Mouse (Mus musculus) heart, embryonic 15.5 days (tissue): Measurements from ENCODE around the gene Mad2l2. TPM values are rescaled to one million over a fixed set of nuclear protein-coding genes. Genes with fewer than 3 reads are reported as not detected.
A peak's percentile ranks its signal among the peaks of the same experiment; 100 is the strongest.

ENCODE experiments used
- ATAC-seq: fragments of 200-750 bp; cut with Nextera tagmentation; replicated peaks from 2 replicates; pipeline ENCODE4 v1.8.0; 2017; ENCODE audit warnings: low read depth, moderate TSS enrichment; ENCODE audit not compliant: insufficient number of reproducible peaks, insufficient read depth, low FRiP score
- H3K27ac ChIP-seq: fragments of 300-500 bp; sonication (generic); 2 replicates; pipeline ENCODE4 v1.5.1; 2015; ENCODE audit warnings: mild to moderate bottlenecking, inconsistent platforms
- H3K27me3 ChIP-seq: fragments of 300-500 bp; sonication (generic); 2 replicates; pipeline ENCODE4 v1.6.1; 2015; ENCODE audit warnings: inconsistent platforms
- H3K36me3 ChIP-seq: fragments of 300-500 bp; sonication (generic); 2 replicates; pipeline ENCODE4 v1.6.1; 2015; ENCODE audit warnings: mild to moderate bottlenecking, inconsistent platforms
- H3K4me1 ChIP-seq: fragments of 300-500 bp; sonication (generic); replicated peaks from 2 replicates; pipeline ENCODE4 v1.6.1; 2015; ENCODE audit warnings: inconsistent platforms
- H3K4me2 ChIP-seq: fragments of 300-500 bp; sonication (generic); 2 replicates; pipeline ENCODE4 v1.6.1; 2015; ENCODE audit warnings: inconsistent platforms, mild to moderate bottlenecking, moderate library complexity
- H3K4me3 ChIP-seq: fragments of 300-500 bp; sonication (generic); 2 replicates; pipeline ENCODE4 v1.5.1; 2015; ENCODE audit warnings: mild to moderate bottlenecking, inconsistent platforms
- H3K9ac ChIP-seq: fragments of 300-500 bp; sonication (generic); 2 replicates; pipeline ENCODE4 v1.6.1; 2015; ENCODE audit warnings: mild to moderate bottlenecking, inconsistent platforms
- H3K9me3 ChIP-seq: fragments of 300-500 bp; sonication (generic); replicated peaks from 2 replicates; pipeline ENCODE4 v1.6.1; 2016; ENCODE audit warnings: inconsistent platforms
- WGBS: fragments of 180-500 bp; shearing (Covaris S2); methylation state at CpG from one replicate; pipeline ENCODE4 v1.1.7; 2015; ENCODE audit warnings: mixed read lengths; 5-methylcytosine and 5-hydroxymethylcytosine counted together
- polyA plus RNA-seq: library from polyadenylated mRNA; unstranded; fragments of >200 nt; fragmentation: Nextera tagmentation; extraction: Ambion mirVana; gene quantifications from 2 replicates; pipeline ENCODE4 v1.2.1, GENCODE M21; 2015

Mad2l2 gene
- polyA plus RNA-seq, 1 experiment from 2014 or later = 30.9 TPM

DNA sequence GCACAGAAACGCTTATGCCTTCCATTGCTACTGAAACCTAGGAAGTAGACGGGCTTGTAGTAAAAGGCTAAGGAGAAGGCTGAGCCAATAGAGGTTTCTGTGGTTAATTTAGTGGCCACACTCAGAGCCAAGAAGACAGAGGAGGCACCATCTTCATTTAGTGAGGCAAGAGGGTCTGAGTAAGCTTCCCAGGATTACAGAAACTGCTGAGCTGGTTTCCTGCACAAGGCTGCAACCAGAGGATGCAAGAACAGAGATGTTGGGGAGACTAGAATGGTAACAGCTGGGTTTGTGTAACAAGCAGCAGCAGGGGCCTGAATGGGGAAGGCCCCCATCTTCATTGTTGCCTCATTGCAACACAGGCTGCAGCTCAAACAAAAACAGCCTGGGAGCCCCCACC, 1.5 kb upstream of the Mad2l2 start:
- Histone ChIP-seq H3K4me1 (peaks cover 13% of the 10 kb centered on the region), H3K27me3 (peaks cover 79% of the 10 kb centered on the region), H3K36me3 (no peaks in the 10 kb centered on the region), H3K9ac (no peak overlapping the region), H3K4me2 (no peak overlapping the region), H3K27ac (no peak overlapping the region), H3K4me3 (no peak overlapping the region), H3K9me3 (no peaks in the 10 kb centered on the region)
- ATAC-seq = no peak
- 46% methylated on average over 2 of the region's 2 CpGs for WGBS

DNA sequence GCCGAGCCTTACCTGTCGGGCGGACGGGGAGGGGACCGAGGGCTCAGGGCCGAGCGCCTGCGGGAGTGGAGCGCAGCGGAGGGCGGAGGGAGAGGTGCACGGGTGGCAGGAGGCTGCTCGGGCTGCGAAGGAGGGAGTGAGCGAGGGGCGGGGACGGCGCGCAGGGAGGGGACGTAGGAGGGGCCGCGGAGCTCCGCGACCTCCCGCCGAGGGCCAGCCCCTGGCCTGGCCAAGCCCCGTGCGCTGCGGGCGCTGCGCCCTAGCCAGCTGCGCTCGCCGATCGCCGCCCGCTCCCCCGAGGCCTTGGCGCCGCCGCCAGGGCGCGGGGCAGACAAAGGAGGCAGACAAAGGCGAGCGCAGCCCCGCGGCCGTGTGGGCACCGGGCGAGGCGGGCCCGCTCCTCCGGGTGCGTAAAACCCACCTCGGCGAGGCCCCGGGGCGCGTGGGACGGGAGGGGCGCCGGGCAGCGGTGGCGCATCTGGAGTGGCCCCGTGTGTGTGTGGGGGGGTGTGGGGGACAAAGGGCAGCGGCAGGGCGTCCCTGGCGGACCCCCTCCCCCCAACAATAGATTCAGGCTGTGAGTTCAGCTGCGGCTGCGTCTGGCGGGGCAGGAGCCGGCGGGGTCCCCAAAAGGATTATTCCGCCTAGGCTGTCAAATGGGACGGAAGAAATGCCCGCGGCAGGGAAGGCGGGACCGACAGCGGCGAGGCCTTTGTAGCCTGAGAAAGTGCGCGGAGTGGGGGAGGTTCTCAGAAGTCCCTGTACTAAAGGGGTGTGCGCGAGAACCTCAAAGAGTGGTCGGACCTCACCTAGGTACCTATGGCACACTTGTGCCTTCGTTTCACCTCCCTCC, 603 bp downstream of the Mad2l2 start, which contains the start of gene Draxin:
Gene Draxin (minus strand): TSS at position 138 of the 853 bp plus-strand sequence.
- Histone ChIP-seq H3K9me3 (no peaks in the 10 kb centered on the region), H3K4me1 (peaks cover 13% of the 10 kb centered on the region), H3K4me3 (peak within 1 kb of the TSS; percentile 57), H3K27me3 (peaks cover 71% of the 10 kb centered on the region), H3K4me2 (peak within 1 kb of the TSS; percentile 98), H3K9ac (peak within 1 kb of the TSS; percentile 58), H3K27ac (no peak within 1 kb of the TSS), H3K36me3 (no peaks in the 10 kb centered on the region)
- ATAC-seq = peak; percentile 78
- under 1% methylated on average over 84 of the region's 87 CpGs for WGBS

DNA sequence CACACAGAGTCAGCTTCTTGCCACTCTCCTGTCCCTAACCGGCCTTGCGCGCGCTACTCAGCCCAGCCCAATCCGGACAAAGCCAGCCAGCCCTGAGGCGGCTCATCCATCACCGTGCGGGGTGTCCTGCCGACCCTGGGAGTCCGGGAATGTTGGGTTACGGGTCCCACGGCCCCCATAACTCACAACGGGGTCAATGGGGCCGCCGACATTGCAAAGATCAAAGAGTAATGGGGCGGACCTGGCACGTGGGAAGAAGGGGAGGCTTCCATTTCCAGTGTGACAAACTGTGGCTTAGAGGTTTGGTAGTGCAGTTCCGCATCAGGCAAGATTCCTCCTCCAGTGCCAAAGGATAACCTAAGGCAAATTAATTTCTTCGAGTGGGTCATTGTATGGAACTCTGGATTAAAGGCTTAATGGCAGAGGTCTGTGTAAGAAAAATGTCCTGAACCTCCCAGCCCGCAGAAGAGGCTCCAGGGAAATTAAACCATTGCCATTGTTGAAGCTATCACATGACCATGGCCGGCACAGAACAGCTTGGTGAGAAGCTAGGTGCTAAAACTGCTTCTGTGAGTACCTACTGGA, 1.4 kb downstream of the Mad2l2 start:
- 2% methylated on average over 21 of the region's 21 CpGs for WGBS
- Histone ChIP-seq H3K27ac (no peak overlapping the region), H3K4me3 (peak overlapping the region; percentile 57), H3K27me3 (peaks cover 69% of the 10 kb centered on the region), H3K4me2 (peak overlapping the region; percentile 98), H3K9ac (no peak overlapping the region), H3K4me1 (peaks cover 13% of the 10 kb centered on the region), H3K9me3 (no peaks in the 10 kb centered on the region), H3K36me3 (no peaks in the 10 kb centered on the region)
- ATAC-seq = no peak

DNA sequence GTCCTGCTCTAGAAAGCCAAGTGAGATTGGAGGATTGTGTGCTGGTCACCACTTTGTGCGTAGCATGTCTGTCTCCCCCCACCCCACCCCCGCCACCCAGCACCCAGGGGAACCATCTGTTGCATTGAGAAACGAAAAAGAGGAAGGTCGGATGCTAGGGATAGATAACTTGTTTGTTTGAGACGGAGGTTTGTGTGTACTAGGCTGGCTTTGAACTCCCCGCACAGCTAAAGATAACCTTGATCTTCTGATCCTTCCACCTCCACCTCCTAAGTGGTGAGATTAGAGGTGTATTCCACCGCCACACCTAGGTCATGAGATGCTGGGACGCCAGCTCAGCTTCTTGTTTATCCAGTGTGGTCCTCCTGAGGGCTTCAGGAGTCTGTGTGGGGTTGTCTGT, 4.8 kb downstream of the Mad2l2 start:
- Histone ChIP-seq H3K4me2 (no peak overlapping the region), H3K36me3 (no peaks in the 10 kb centered on the region), H3K4me3 (no peak overlapping the region), H3K27me3 (peaks cover 63% of the 10 kb centered on the region), H3K9me3 (no peaks in the 10 kb centered on the region), H3K9ac (no peak overlapping the region), H3K4me1 (peaks cover 19% of the 10 kb centered on the region), H3K27ac (no peak overlapping the region)
- WGBS = 63% methylated on average over 8 of the region's 8 CpGs
- ATAC-seq = no peak

DNA sequence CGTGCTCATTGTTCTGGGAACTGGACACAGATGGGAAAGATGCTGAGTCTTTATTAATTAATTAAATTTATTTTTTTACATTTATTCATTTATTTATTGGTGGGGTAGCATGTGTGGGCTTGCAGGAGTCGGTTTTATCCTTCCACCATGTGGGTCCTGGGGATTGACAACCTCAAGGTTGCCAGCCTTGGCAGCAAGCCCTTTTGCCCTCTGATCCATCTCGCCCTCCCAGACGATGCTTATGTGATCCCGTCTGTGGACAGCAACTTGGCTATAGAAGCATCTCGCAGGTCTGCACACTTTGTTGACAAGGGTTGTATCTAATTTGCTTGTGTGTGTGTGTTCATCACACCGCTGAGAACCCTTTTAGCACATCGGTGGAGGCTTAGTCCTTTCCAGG, 7.3 kb downstream of the Mad2l2 start:
- Histone ChIP-seq H3K27me3 (peaks cover 38% of the 10 kb centered on the region), H3K36me3 (no peaks in the 10 kb centered on the region), H3K4me2 (no peak overlapping the region), H3K4me3 (no peak overlapping the region), H3K9me3 (no peaks in the 10 kb centered on the region), H3K9ac (no peak overlapping the region), H3K27ac (no peak overlapping the region), H3K4me1 (peaks cover 9% of the 10 kb centered on the region)
- whole genome bisulfite sequencing = 57% methylated on average over 8 of the region's 8 CpGs
- ATAC-seq = no peak

DNA sequence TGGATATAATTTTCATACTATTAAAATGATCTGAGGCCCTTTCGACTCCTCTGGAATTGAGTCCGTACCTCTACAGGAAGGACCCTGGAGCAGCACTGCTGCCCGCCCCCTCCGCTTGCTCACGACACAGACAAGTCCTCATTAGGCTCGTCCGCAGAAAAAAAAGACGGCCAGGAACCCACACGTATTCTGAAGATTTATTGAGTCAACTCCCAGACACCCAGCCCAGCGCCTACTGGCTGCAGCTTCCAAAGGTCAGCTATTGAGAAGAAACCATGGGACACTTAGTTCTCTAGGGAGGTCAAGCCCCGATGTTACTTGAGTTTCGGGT, 9.5 kb downstream of the Mad2l2 start:
- Histone ChIP-seq H3K27me3 (peaks cover 31% of the 10 kb centered on the region), H3K9ac (peak overlapping the region; percentile 54), H3K4me3 (peak overlapping the region; percentile 83), H3K36me3 (0 out of 2 replicates have a peak, but pooled peaks cover under 1% of the 10 kb centered on the region), H3K9me3 (no peaks in the 10 kb centered on the region), H3K27ac (peak overlapping the region; percentile 84; the same call in 1 of the 2 replicates), H3K4me1 (peaks cover 9% of the 10 kb centered on the region), H3K4me2 (peak overlapping the region; percentile 96)
- under 1% methylated on average over 12 of the region's 12 CpGs for WGBS
- ATAC-seq = no peak

DNA sequence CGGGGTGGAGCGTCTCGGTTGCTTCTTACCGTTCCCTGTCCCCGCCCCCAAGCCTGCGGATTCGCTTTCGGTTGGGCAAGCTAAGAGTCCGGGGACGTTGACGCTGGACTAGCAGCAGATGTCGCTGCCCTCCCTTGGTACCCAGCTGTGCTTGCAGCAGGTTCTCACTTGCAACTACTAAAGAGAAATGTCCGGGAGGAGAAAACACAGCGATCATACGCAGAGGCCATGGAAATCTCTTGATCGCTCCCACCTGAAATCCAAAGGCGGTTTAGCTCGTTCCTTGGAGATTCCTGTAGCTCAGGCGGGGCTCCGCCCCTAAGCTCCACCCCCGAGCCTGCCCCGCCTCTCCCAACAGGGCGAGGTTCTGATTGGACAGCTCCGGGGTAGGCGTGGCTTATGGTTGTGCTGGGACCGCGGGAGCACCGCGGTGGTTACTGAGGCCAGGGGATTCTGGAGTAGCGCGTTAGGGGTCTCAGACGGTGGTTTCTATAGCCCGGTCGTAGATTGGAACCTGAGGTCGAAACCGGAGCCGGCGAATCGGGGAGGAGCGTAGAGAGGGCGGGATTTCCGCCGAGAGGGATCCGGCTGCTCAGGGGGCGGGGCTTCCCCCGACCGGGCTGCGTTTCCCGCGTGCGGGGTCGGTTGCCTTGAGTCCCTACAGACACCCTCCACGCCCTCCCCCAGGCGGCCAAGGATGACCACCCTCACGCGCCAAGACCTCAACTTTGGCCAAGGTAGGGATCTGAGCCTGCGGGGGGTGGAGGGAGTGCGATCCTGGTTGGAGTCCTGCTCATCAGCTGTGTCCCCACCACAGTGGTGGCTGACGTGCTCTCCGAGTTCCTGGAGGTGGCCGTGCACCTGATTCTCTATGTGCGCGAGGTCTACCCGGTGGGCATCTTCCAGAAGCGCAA, 10.2 kb downstream of the Mad2l2 start:
- no peaks in the 10 kb centered on the region for H3K9me3 ChIP-seq
- peak overlapping the region; percentile 78 for H3K9ac ChIP-seq
- under 1% methylated on average over 65 of the region's 65 CpGs for WGBS
- peaks cover 9% of the 10 kb centered on the region for H3K4me1 ChIP-seq
- H3K27me3 ChIP-seq = peaks cover 26% of the 10 kb centered on the region
- ATAC-seq = peak; percentile 92
- peak overlapping the region; percentile 96 for H3K4me2 ChIP-seq
- peaks cover 7% of the 10 kb centered on the region; the same call in 1 of the 2 replicates for H3K36me3 ChIP-seq
- peak overlapping the region; percentile 83 for H3K4me3 ChIP-seq
- peak overlapping the region; percentile 84 for H3K27ac ChIP-seq

DNA sequence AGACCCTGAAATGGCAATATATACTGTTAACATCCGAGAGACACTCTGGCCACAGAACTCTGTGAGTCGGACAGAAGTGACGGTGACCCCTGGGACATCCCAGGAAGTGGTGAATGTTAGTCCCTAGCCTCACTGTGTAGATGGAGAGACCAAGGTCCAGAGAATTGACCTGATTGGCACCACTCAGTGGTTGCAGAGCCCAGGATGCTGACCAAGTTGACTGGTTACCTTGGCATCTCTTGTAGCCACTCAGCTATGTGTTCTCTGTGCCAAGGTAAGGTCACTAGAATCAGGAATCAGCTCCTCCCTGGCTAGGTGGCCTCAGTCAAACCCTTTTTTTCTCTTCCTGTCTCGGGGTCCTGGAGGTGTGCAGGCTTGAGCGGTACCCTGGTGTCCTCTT, 13.5 kb downstream of the Mad2l2 start:
- no peaks in the 10 kb centered on the region for H3K9me3 ChIP-seq
- H3K27me3 ChIP-seq = peaks cover 7% of the 10 kb centered on the region
- WGBS = 85% methylated on average over 5 of the region's 5 CpGs
- ATAC-seq = no peak
- no peak overlapping the region for H3K27ac ChIP-seq
- no peak overlapping the region for H3K9ac ChIP-seq
- no peak overlapping the region for H3K4me3 ChIP-seq
- H3K36me3 ChIP-seq = peaks cover 17% of the 10 kb centered on the region; the same call in 1 of the 2 replicates
- peaks cover 9% of the 10 kb centered on the region for H3K4me1 ChIP-seq
- H3K4me2 ChIP-seq = no peak overlapping the region

DNA sequence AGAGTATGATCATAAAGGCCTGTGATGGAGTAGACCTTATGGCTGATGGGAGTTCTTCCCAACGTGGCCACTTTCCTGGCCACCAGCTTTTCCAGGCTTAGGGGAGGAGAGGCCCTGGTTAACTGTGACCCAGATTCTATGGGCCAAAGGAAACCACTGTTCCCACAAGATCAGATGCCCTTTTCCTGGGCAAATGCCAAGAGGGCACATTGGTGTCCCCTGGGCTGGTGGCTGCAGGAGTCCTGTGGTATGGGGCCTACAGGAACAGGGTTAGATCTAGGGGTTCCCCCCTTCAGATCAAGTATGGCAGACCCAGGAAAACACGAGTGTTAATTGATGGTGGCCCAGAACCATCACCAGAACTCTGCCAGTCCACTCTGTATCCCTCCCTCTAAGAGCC, 17.5 kb downstream of the Mad2l2 start:
- ATAC-seq = no peak
- no peak overlapping the region for H3K27ac ChIP-seq
- no peak overlapping the region for H3K4me2 ChIP-seq
- peaks cover 9% of the 10 kb centered on the region; the same call in 1 of the 2 replicates for H3K4me1 ChIP-seq
- 88% methylated on average over 2 of the region's 2 CpGs for WGBS
- H3K27me3 ChIP-seq = no peaks in the 10 kb centered on the region
- H3K4me3 ChIP-seq = no peak overlapping the region
- H3K9ac ChIP-seq = no peak overlapping the region
- H3K9me3 ChIP-seq = no peaks in the 10 kb centered on the region
- peaks cover 17% of the 10 kb centered on the region; the same call in 1 of the 2 replicates for H3K36me3 ChIP-seq

DNA sequence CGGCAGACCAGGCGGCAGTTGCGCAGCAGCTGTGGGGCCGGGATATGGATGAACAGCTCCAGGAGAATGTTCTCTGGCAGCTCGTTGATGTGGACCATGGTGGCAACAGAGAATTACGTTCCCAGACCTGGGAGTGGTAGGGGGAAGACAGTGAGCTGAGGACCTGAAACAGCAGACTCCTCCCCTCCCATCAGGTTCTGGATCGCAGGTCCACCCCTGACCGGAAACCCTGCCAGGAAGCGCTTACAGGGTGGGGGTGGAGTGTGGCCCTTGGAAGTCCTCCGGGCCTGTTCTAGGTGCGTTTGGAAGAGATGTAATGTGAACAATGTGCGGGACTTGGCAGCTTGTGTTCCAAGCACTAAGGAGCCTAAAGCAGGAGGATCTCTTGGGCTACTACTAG, 19.4 kb downstream of the Mad2l2 start:
- 44% methylated on average over 12 of the region's 12 CpGs for WGBS
- Histone ChIP-seq H3K27ac (no peak overlapping the region), H3K9me3 (no peaks in the 10 kb centered on the region), H3K4me1 (peaks cover 9% of the 10 kb centered on the region; the same call in 1 of the 2 replicates), H3K36me3 (peaks cover 22% of the 10 kb centered on the region; the same call in 1 of the 2 replicates), H3K4me2 (no peak overlapping the region), H3K9ac (no peak overlapping the region), H3K4me3 (no peak overlapping the region), H3K27me3 (no peaks in the 10 kb centered on the region)
- ATAC-seq = no peak

DNA sequence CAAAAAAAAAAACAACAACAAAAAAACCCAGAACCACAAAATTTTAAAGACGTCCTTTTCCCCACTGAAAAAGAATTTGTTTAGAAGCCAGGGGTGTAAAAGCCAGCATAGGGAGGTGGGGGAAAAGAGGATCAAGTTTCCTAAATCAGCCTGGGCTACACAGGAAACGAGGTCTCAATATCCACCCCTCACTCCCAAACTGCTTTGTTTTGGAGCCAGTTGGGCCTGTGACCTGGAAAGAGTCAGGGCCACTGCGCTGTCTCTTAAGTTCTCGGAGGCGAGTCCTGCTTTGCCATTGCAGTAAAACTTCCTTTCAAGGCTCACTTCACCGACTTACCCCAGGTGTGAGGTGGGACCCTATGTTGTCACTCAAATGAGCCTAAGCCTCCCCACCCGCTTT, 20.1 kb downstream of the Mad2l2 start:
- H3K27ac ChIP-seq = no peak overlapping the region
- ATAC-seq = no peak
- H3K4me2 ChIP-seq = no peak overlapping the region
- H3K27me3 ChIP-seq = no peaks in the 10 kb centered on the region
- no peak overlapping the region for H3K4me3 ChIP-seq
- no peak overlapping the region for H3K9ac ChIP-seq
- peaks cover 9% of the 10 kb centered on the region; the same call in 1 of the 2 replicates for H3K4me1 ChIP-seq
- H3K36me3 ChIP-seq = peaks cover 16% of the 10 kb centered on the region; the same call in 1 of the 2 replicates
- WGBS = 67% methylated on average over 7 of the region's 7 CpGs
- H3K9me3 ChIP-seq = no peaks in the 10 kb centered on the region
